Mouse (Mus musculus) CH12.LX (cell line): ENCODE measurements around the gene Ankrd35.
A peak's percentile ranks its signal among the peaks of the same experiment; 100 is the strongest.

Source experiments
- CHD1 ChIP-seq: IDR thresholded peaks from 2 replicates; pipeline ENCODE4 v1.6.1; 2012; ENCODE audit warnings: low read depth, low read length, improper control_type of control experiment, inconsistent platforms
- CTCF ChIP-seq, 2 experiments: IDR thresholded peaks in 1 of 2; conservative IDR thresholded peaks in 1 of 2; 2 replicates each; pipeline ENCODE4 v1.5.1; 2011 to 2012; ENCODE audit warnings: low read depth in 2 of 2, low read length in 2 of 2, improper control_type of control experiment in 1 of 2, inconsistent platforms in 1 of 2, mild to moderate bottlenecking in 1 of 2, moderate library complexity in 1 of 2
- ELF1 ChIP-seq: IDR thresholded peaks from 2 replicates; pipeline ENCODE4 v1.6.1; 2014; ENCODE audit warnings: low read depth, mild to moderate bottlenecking, inconsistent platforms, low read length, improper control_type of control experiment
- HCFC1 ChIP-seq: IDR thresholded peaks from 2 replicates; pipeline ENCODE4 v1.6.1; 2012; ENCODE audit warnings: low read depth, mild to moderate bottlenecking, inconsistent platforms, low read length, improper control_type of control experiment
- MAFK ChIP-seq: IDR thresholded peaks from 2 replicates; pipeline ENCODE4 v1.6.1; 2011; ENCODE audit warnings: low read length, improper control_type of control experiment; ENCODE audit not compliant: insufficient replicate concordance
- MAX ChIP-seq: IDR thresholded peaks from 2 replicates; pipeline ENCODE4 v1.6.1; 2011; ENCODE audit warnings: low read length, improper control_type of control experiment
- NRF1 ChIP-seq: IDR thresholded peaks from 2 replicates; pipeline ENCODE4 v1.6.1; 2014; ENCODE audit warnings: low read depth, mild to moderate bottlenecking, inconsistent platforms, low read length, improper control_type of control experiment, moderate library complexity
- POLR2A ChIP-seq: IDR thresholded peaks from 2 replicates; pipeline ENCODE4 v1.6.1; 2011; ENCODE audit warnings: low read depth, mild to moderate bottlenecking, improper control_type of control experiment, low read length
- RAD21 ChIP-seq: IDR thresholded peaks from 2 replicates; pipeline ENCODE4 v1.6.1; 2011; ENCODE audit warnings: low read depth, mild to moderate bottlenecking, low read length, improper control_type of control experiment, moderate library complexity
- TCF12 ChIP-seq: IDR thresholded peaks from 2 replicates; pipeline ENCODE4 v1.6.1; 2014; ENCODE audit warnings: low read depth, mild to moderate bottlenecking, inconsistent platforms, low read length, improper control_type of control experiment
- ZC3H11A ChIP-seq: IDR thresholded peaks from 2 replicates; pipeline ENCODE4 v1.6.1; 2012; ENCODE audit warnings: low read depth, mild to moderate bottlenecking, inconsistent platforms, low read length, improper control_type of control experiment

- TF ChIP-seq MAFK (no peak), CTCF (conservative IDR thresholded peaks at IDR 0.05 in 1 of 2, IDR thresholded peaks at IDR 0.05 in 1 of 2; ENCODE audit: low read depth in 2 of 2, low read length in 2 of 2) (peak; percentile 45 to 88), ELF1 (no peak), POLR2A (no peak), NRF1 (no peak), TCF12 (no peak), RAD21 (peak; percentile 83), HCFC1 (no peak), MAX (no peak), CHD1 (no peak), ZC3H11A (peak; percentile 77)
Observed at GRCm38 (mm10) chr3:96667316-96667715, 2.6 kb upstream of the Ankrd35 start.
